Mouse (Mus musculus) ES-Bruce4 (cell line): ENCODE measurements at regions not wholly inside any gene's neighbourhood (a gene's known extent, or its start where the extent isn't known, plus 50 kb on each side); places are given as distances from the start of the nearest gene placed in this dataset.

Experiments
- CTCF ChIP-seq: IDR thresholded peaks from one replicate; pipeline ENCODE4 v1.8.1; 2011; ENCODE audit warnings: low read depth, low read length
- POLR2A ChIP-seq: IDR thresholded peaks from one replicate; pipeline ENCODE4 v1.8.1; 2011; ENCODE audit warnings: low read length; ENCODE audit not compliant: insufficient read depth

GRCm38 (mm10) chr1:77846039-77846727, 331.3 kb upstream of the Epha4 start:
- TF ChIP-seq CTCF (no peak), POLR2A (no peak)
